In genomic region chr1:168288891-168289545, GRCm38 (mm10) we compare ENCODE assay signal across 8 mouse cellular contexts.
A peak's percentile ranks its signal among the peaks of the same experiment; 100 is the strongest.
DNase-seq lines count a peak whose midpoint lies in the region; ATAC-seq and TF ChIP-seq lines count a peak whose summit lies in the region.

No protein-coding gene starts in this region.

- H3K36me3 ChIP-seq in forebrain, embryonic 13.5 days (ENCODE audit: poor library complexity, severe bottlenecking) = 0 out of 2 replicates have a peak, but pooled peaks cover 5% of the 10 kb centered on the region

- no peak for TF ChIP-seq POLR2A in olfactory bulb, adult 2 months (IDR thresholded peaks at IDR 0.05; ENCODE audit: insufficient read depth, low read depth, low read length)

- no peak overlapping the region for H3K4me3 ChIP-seq in layer of hippocampus, adult 2 months
- H3K4me3 ChIP-seq in forebrain, embryonic 13.5 days = no peak overlapping the region
- H3K4me3 ChIP-seq in olfactory bulb, adult 2 months (ENCODE audit: insufficient read depth, low read depth, low read length) = no peak overlapping the region

- no peaks in the 10 kb centered on the region for H3K27me3 ChIP-seq in forebrain, embryonic 13.5 days

- no peak for TF ChIP-seq CTCF in layer of hippocampus, adult 2 months (conservative IDR thresholded peaks at IDR 0.05)
- TF ChIP-seq CTCF in olfactory bulb, adult 2 months (IDR thresholded peaks at IDR 0.05; ENCODE audit: insufficient read depth, low read depth, low read length) = no peak

- no peaks in the 10 kb centered on the region for H3K9me3 ChIP-seq in forebrain, embryonic 13.5 days (replicated peaks)

- no peak for ATAC-seq in forebrain, embryonic 13.5 days

- peak overlapping the region; percentile 87 for H3K27ac ChIP-seq in layer of hippocampus, adult 2 months
- peak overlapping the region; percentile 95 for H3K27ac ChIP-seq in forebrain, embryonic 13.5 days
- H3K27ac ChIP-seq in olfactory bulb, adult 2 months (ENCODE audit: insufficient read depth, low read depth, low read length) = 0 out of 2 replicates have a peak overlapping the region, but pooled peaks have one; percentile 65

- H3K4me2 ChIP-seq in forebrain, embryonic 13.5 days = peak overlapping the region; percentile 44; the same call in 1 of the 2 replicates

- WGBS in forebrain, embryonic 13.5 days = 49% methylated on average over 10 of the region's 10 CpGs
- whole genome bisulfite sequencing in olfactory bulb, adult 2 months = 61% methylated on average over 10 of the region's 10 CpGs

- peaks cover 91% of the 10 kb centered on the region for H3K4me1 ChIP-seq in forebrain, embryonic 13.5 days
- peaks cover 37% of the 10 kb centered on the region for H3K4me1 ChIP-seq in olfactory bulb, adult 2 months (ENCODE audit: control insufficient read depth, insufficient read depth, low read length)

- H3K9ac ChIP-seq in forebrain, embryonic 13.5 days = peak overlapping the region; percentile 63

- no peak for DNase-seq in layer of hippocampus, adult 2 months (ENCODE audit: low spot score in 2 of 2)
- no peak for DNase-seq in layer of hippocampus, adult 9-10 months (ENCODE audit: low spot score)
- DNase-seq in kidney, postnatal 4 days = peak; percentile 55 to 65
- DNase-seq in gastrocnemius, adult 8-10 months (ENCODE audit: low spot score in 2 of 2) = no peak
- no peak for DNase-seq in layer of hippocampus, postnatal 36 days
- DNase-seq in thymus, postnatal 10 days (ENCODE audit: low spot score in 2 of 2) = no peak

Comparison
In these comparisons a context has a peak if more than half of its experiments do, and no peak if none do; other contexts are left out.
1. DNase-seq: peak in kidney, postnatal 4 days (2 of 2); none in layer of hippocampus, adult 2 months (0 of 2), layer of hippocampus, adult 9-10 months (single experiment), gastrocnemius, adult 8-10 months (0 of 2), layer of hippocampus, postnatal 36 days (0 of 2) and thymus, postnatal 10 days (0 of 2).
2. Peak in every context shown above with its lines, with median percentiles within 50 percentile points of each other: H3K27ac ChIP-seq.